Mouse (Mus musculus) spleen, postnatal 14 days (tissue): ENCODE measurements around the gene 1700013H16Rik.
"Not testable (repeated sequence)": the region's sequence is repeated elsewhere in the genome, so short reads cannot be mapped to it uniquely, and the experiment has no call there.

ENCODE experiments used
- DNase-seq, 2 experiments: peaks; one replicate each; pipeline ENCODE4 v3.0.0; 2021 to 2022; ENCODE audit warnings: low spot score in 2 of 2

Gene 1700013H16Rik

DNA sequence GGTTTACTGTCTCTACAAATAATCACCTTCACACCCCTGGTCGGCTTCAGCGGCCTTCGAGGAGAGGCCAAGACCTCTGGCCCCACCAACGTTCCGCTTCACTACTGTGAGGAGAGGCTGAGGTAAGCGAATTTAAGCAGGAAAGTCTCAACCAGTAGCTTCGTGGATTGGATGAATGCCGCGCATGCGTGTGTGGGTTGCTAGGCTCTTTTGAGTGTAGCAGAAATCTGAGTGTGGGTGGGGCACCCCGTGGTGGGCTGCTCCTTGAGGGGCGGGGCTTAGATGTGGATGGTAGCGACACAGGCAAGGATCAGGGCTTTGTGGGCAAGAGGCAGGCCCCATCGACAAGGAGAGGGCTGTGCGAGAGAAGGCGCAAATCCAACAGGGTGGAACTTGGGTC, at the start of gene 1700013H16Rik:
Gene 1700013H16Rik, minus strand, starts transcription at position 96 of the 400 bp plus-strand sequence.
- no peak for DNase-seq

- DNase-seq: no peak
These were observed 41.4 kb upstream of the 1700013H16Rik start for GRCm38 (mm10) chrX:53799074-53799473.

GRCm38 (mm10) chrX:53797519-53797918, 39.9 kb upstream of the 1700013H16Rik start, which contains the start of gene Xlr:
Gene Xlr (minus strand): TSS chrX:53797706.
- not testable (repeated sequence) for DNase-seq

DNA sequence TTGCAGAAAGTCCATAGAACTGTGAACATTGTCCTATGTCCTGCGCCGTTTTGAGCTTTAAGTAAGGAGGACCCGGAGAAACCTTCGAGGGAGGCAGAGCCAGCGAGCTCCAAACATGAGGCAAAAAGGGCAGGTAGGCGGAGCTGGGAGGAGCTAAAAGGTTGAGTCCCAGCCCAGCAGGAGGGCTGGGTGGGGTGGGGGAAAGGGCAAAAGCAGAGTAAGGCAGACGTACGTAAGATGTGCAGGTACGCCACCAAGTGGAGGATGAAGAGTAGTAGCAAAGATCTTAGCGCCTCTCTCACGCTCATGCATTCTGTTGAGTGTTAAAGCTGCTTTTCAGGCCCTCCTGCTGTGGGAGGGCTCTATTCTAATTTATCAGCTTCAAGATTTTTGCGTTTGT, 18.6 kb upstream of the 1700013H16Rik start, which contains the start of gene Zfp36l3:
Gene Zfp36l3, minus strand, starts transcription at position 119 of the 400 bp plus-strand sequence.
- no peak for DNase-seq

GRCm38 (mm10) chrX:53752851-53753250, 4.8 kb downstream of the 1700013H16Rik start:
- no peak for DNase-seq

DNA sequence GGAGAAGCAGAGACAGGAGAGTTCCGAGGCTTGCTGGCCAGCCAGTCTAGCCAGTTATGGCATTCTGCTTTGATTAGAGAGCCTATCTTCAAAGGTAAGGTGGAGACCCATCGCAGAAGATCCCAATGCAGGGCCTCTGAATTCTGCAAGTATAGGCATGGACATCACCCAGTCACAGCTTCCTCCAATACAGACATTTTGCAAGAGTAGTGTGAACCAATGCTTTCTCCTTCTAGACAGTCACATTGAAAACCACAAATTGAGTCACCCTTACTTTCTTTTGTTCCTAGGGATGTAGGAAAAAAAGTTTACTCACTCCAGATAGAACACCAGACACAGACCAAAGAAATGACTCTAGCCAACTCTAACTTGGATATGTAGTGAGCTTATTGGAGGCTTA, 28.7 kb downstream of the 1700013H16Rik start:
- DNase-seq: no peak

GRCm38 (mm10) chrX:53724596-53724995, 33.0 kb downstream of the 1700013H16Rik start, which contains the start of gene 4930502E18Rik:
Gene 4930502E18Rik (plus strand): TSS chrX:53724826.
- DNase-seq: no peak

GRCm38 (mm10) chrX:53716323-53717182, 41.1 kb downstream of the 1700013H16Rik start:
- no peak for DNase-seq

DNA sequence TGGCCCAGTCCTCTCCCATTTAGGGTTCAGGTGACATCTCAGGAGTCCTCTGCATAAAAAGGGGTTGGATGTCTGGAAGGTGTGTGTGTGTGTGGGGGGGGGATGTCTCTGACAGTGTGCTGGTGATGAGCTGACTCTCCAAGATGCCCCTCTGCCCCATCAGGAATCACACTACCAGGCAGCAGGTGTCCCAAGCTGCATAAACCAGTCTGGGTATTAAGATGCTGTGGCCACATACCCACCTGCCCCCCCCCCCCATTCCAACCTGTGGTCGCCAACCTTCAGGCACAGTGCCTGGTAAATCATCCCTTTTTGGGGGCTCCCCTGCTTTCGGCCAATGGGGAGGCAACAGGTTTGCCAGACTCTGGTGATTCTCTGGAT, 41.7 kb downstream of the 1700013H16Rik start:
- DNase-seq: no peak

GRCm38 (mm10) chrX:53702673-53703072, 55.0 kb downstream of the 1700013H16Rik start:
- no peak for DNase-seq

- no peak for DNase-seq
These were observed 58.4 kb downstream of the 1700013H16Rik start for GRCm38 (mm10) chrX:53699225-53699624.

DNA sequence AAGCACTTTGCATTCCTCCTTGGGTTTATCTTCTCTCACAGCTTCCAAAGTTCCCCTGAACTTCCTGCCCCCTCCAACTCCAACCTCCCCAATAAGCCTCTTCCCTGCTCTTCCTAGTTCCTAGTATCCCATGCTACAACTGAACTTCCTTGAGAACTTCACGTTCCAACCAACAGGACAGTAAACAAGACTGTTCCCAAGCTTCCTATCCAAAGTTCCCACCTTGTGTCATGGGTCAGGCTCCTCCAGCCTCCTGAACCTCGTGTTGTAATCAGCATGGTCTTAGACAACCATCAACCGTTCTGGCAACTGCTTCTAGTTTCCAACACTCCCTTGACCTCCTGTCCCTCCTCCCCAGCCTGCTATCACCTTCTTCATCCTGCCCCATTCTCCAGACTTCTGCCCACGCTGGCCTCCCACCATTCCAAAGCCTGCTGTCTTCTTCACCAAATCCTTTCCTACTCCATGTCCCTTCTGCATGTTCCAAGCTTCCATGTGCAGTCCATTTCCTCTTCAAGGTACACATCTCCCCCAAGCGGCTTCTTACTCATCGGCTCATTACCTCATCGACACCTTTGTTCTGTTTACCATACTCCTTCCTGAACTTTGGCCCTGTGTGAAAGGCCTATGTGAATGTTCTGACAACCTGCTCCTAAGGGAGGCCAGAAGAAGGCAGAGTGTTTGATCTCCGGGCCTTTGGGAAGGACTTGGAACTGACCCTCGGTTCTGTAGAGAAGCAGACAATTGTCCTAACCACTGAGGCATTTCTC, 63.4 kb downstream of the 1700013H16Rik start:
- no peak for DNase-seq

DNA sequence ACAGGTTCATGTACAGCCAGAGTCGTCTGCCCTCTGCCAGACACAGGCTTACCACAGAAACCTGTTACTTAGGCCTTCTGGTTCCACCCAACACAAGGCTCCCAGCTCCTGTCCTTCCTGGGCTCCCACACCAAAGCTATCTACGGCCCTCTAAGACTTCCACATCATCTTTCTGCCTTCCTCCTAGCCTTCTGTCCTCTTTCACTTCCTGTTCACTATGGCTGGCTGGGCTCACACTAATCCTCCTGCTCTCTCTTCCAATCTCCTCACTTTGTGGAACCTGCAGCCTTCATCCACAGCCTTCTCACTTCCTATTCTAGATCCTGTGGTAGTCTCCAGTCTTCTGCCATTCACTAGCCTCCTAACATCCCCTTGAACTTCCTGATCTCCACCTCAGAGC, 64.5 kb downstream of the 1700013H16Rik start:
- no peak for DNase-seq
